Mouse (Mus musculus) kidney, adult 2 months (tissue): ENCODE measurements around the gene Ceacam10.

Experiments used
- CTCF ChIP-seq: fragments of 200-500 bp; conservative IDR thresholded peaks from 2 replicates; pipeline ENCODE4 v1.5.1; 2011; ENCODE audit warnings: low read depth, mild to moderate bottlenecking, control low read depth, low read length, moderate library complexity, mixed read lengths; ENCODE audit not compliant: insufficient read depth, insufficient read length
- POLR2A ChIP-seq: fragments of 200-500 bp; IDR thresholded peaks from one replicate; pipeline ENCODE4 v1.6.1; 2011; ENCODE audit warnings: low read depth, low read length, control low read depth

DNA sequence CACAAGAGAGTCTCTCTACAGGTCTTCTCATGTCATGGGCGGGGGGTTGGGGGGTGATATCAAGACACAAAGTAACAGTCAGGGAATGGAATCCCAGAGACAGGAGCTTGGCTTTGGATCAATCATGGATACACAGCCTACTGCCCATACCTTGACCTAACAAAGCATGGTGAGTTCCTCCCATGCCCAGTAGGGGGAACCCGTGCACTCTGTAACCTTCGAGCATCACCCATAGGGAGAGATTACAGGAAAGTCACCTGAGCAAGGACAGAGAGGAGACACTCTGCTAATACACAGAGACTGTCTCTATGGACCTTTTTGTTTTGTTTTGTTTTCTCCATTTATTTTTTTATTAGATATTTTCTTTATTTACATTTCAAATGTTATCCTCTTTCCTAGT lies 40.5 kb downstream of the Ceacam10 start:
- TF ChIP-seq CTCF (peak; percentile 96), POLR2A (no peak)
